Mouse (Mus musculus): ENCODE data around the gene Cacna1g. TPM values are rescaled to one million over a fixed set of nuclear protein-coding genes. Genes with fewer than 3 reads are reported as not detected.

The Cacna1g gene
- total RNA-seq (2014; fragmentation: Nextera tagmentation) (38.4 TPM in 1 of 2 replicates, not detected in the other), total RNA-seq (2017) (0.49 TPM in 1 of 2 replicates, not detected in the other), polyA plus RNA-seq (2012) (0.01 TPM in 1 of 2 replicates, not detected in the other)

GRCm38 (mm10) chr11:94473707-94474543 lies at the start of gene Cacna1g:
Cacna1g (minus strand) TSS chr11:94474198.
- no peak for ATAC-seq (ENCODE audit: extremely low read depth, insufficient number of reproducible peaks, low FRiP score, poor library complexity, severe bottlenecking)
- peaks cover 39% of the 10 kb centered on the region for H3K27me3 ChIP-seq (ENCODE audit: insufficient read depth, low read length)
- DNase-seq (ENCODE audit: low spot score), result no peak

GRCm38 (mm10) chr11:94521219-94521843 lies 47.3 kb upstream of the Cacna1g start, which contains the start of gene Mycbpap:
Mycbpap (minus strand) TSS chr11:94521742.
- no peaks in the 10 kb centered on the region for H3K4me1 ChIP-seq (ENCODE audit: insufficient read depth, low read depth, low read length)
- no peak for ATAC-seq (ENCODE audit: extremely low read depth, insufficient number of reproducible peaks, low FRiP score, poor library complexity, severe bottlenecking)
- no peaks in the 10 kb centered on the region for H3K36me3 ChIP-seq (replicated peaks)
- H3K4me3 ChIP-seq (ENCODE audit: low read depth, low read length), result no peak within 1 kb of the TSS
- TF ChIP-seq GATA2 (IDR thresholded peaks at IDR 0.05; ENCODE audit: borderline replicate concordance, low read depth, low read length), result no peak
- TF ChIP-seq GATA1 (IDR thresholded peaks at IDR 0.05; ENCODE audit: borderline replicate concordance, low read length), result no peak
- TF ChIP-seq POLR2AphosphoS5 (IDR thresholded peaks at IDR 0.05; ENCODE audit: insufficient replicate concordance, low read depth, low read length), result no peak
- no peak for TF ChIP-seq CTCF (IDR thresholded peaks at IDR 0.05; ENCODE audit: low read depth, low read length)
- TF ChIP-seq TAL1 (conservative IDR thresholded peaks at IDR 0.05; ENCODE audit: low read depth, low read length), result no peak
- H3K27me3 ChIP-seq (ENCODE audit: insufficient read depth, low read length), result peaks cover 20% of the 10 kb centered on the region
- no peaks in the 10 kb centered on the region for H3K9me3 ChIP-seq (replicated peaks)
- DNase-seq (ENCODE audit: low spot score), result no peak

More at GRCm38 (mm10) chr11:94473707-94474543, at the start of gene Cacna1g:
- H3K4me3 ChIP-seq (ENCODE audit: low read depth, low read length), result no peak within 1 kb of the TSS
- no peaks in the 10 kb centered on the region for H3K36me3 ChIP-seq (replicated peaks)
- H3K9me3 ChIP-seq (replicated peaks), result no peaks in the 10 kb centered on the region; the same call in 1 of the 2 replicates
- no peak for TF ChIP-seq CTCF (IDR thresholded peaks at IDR 0.05; ENCODE audit: low read depth, low read length)
- TF ChIP-seq POLR2AphosphoS5 (IDR thresholded peaks at IDR 0.05; ENCODE audit: insufficient replicate concordance, low read depth, low read length), result no peak
- no peak for TF ChIP-seq TAL1 (conservative IDR thresholded peaks at IDR 0.05; ENCODE audit: low read depth, low read length)
- TF ChIP-seq GATA1 (IDR thresholded peaks at IDR 0.05; ENCODE audit: borderline replicate concordance, low read length), result no peak
- no peak for TF ChIP-seq GATA2 (IDR thresholded peaks at IDR 0.05; ENCODE audit: borderline replicate concordance, low read depth, low read length)
- H3K4me1 ChIP-seq (ENCODE audit: insufficient read depth, low read depth, low read length), result no peaks in the 10 kb centered on the region

GRCm38 (mm10) chr11:94513452-94513851 lies 39.5 kb upstream of the Cacna1g start:
- TF ChIP-seq POLR2AphosphoS5 (IDR thresholded peaks at IDR 0.05; ENCODE audit: insufficient replicate concordance, low read depth, low read length), result no peak
- no peak for TF ChIP-seq TAL1 (conservative IDR thresholded peaks at IDR 0.05; ENCODE audit: low read depth, low read length)
- TF ChIP-seq GATA1 (IDR thresholded peaks at IDR 0.05; ENCODE audit: borderline replicate concordance, low read length), result no peak
- TF ChIP-seq GATA2 (IDR thresholded peaks at IDR 0.05; ENCODE audit: borderline replicate concordance, low read depth, low read length), result no peak
- no peak for TF ChIP-seq CTCF (IDR thresholded peaks at IDR 0.05; ENCODE audit: low read depth, low read length)
- Histone ChIP-seq H3K27me3 (ENCODE audit: insufficient read depth, low read length) (peaks cover 14% of the 10 kb centered on the region; the same call in 1 of the 2 replicates), H3K9me3 (replicated peaks) (no peaks in the 10 kb centered on the region), H3K4me3 (ENCODE audit: low read depth, low read length) (no peak overlapping the region), H3K36me3 (replicated peaks) (no peaks in the 10 kb centered on the region), H3K4me1 (ENCODE audit: insufficient read depth, low read depth, low read length) (peaks cover 4% of the 10 kb centered on the region)
- DNase-seq (ENCODE audit: low spot score) (no peak), ATAC-seq (ENCODE audit: extremely low read depth, insufficient number of reproducible peaks, low FRiP score, poor library complexity, severe bottlenecking) (no peak)

- no peak for ATAC-seq (ENCODE audit: extremely low read depth, insufficient number of reproducible peaks, low FRiP score, poor library complexity, severe bottlenecking)
- TF ChIP-seq GATA2 (IDR thresholded peaks at IDR 0.05; ENCODE audit: borderline replicate concordance, low read depth, low read length), result no peak
- Histone ChIP-seq H3K4me1 (ENCODE audit: insufficient read depth, low read depth, low read length) (peaks cover 4% of the 10 kb centered on the region), H3K4me3 (ENCODE audit: low read depth, low read length) (no peak overlapping the region), H3K27me3 (ENCODE audit: insufficient read depth, low read length) (peaks cover 37% of the 10 kb centered on the region), H3K36me3 (replicated peaks) (no peaks in the 10 kb centered on the region), H3K9me3 (replicated peaks) (no peaks in the 10 kb centered on the region)
- no peak for DNase-seq (ENCODE audit: low spot score)
These were observed 35.0 kb upstream of the Cacna1g start for GRCm38 (mm10) chr11:94508976-94509375.

- Histone ChIP-seq H3K4me3 (ENCODE audit: low read depth, low read length) (no peak overlapping the region), H3K36me3 (replicated peaks) (no peaks in the 10 kb centered on the region), H3K27me3 (ENCODE audit: insufficient read depth, low read length) (peaks cover 18% of the 10 kb centered on the region), H3K9me3 (replicated peaks) (no peaks in the 10 kb centered on the region), H3K4me1 (ENCODE audit: insufficient read depth, low read depth, low read length) (no peaks in the 10 kb centered on the region)
- TF ChIP-seq POLR2AphosphoS5 (IDR thresholded peaks at IDR 0.05; ENCODE audit: insufficient replicate concordance, low read depth, low read length) (no peak), GATA1 (IDR thresholded peaks at IDR 0.05; ENCODE audit: borderline replicate concordance, low read length) (no peak), CTCF (IDR thresholded peaks at IDR 0.05; ENCODE audit: low read depth, low read length) (no peak), TAL1 (conservative IDR thresholded peaks at IDR 0.05; ENCODE audit: low read depth, low read length) (no peak), GATA2 (IDR thresholded peaks at IDR 0.05; ENCODE audit: borderline replicate concordance, low read depth, low read length) (no peak)
- ATAC-seq (ENCODE audit: extremely low read depth, insufficient number of reproducible peaks, low FRiP score, poor library complexity, severe bottlenecking), result no peak
- no peak for DNase-seq (ENCODE audit: low spot score)
These were observed 27.5 kb upstream of the Cacna1g start for GRCm38 (mm10) chr11:94501482-94501881.

- Histone ChIP-seq H3K4me1 (ENCODE audit: insufficient read depth, low read depth, low read length) (no peaks in the 10 kb centered on the region), H3K27me3 (ENCODE audit: insufficient read depth, low read length) (peaks cover 11% of the 10 kb centered on the region), H3K9me3 (replicated peaks) (no peaks in the 10 kb centered on the region), H3K36me3 (replicated peaks) (no peaks in the 10 kb centered on the region), H3K4me3 (ENCODE audit: low read depth, low read length) (no peak overlapping the region)
- TF ChIP-seq GATA2 (IDR thresholded peaks at IDR 0.05; ENCODE audit: borderline replicate concordance, low read depth, low read length), result no peak
- TF ChIP-seq POLR2AphosphoS5 (IDR thresholded peaks at IDR 0.05; ENCODE audit: insufficient replicate concordance, low read depth, low read length), result no peak
- TF ChIP-seq GATA1 (IDR thresholded peaks at IDR 0.05; ENCODE audit: borderline replicate concordance, low read length), result no peak
- TF ChIP-seq TAL1 (conservative IDR thresholded peaks at IDR 0.05; ENCODE audit: low read depth, low read length), result no peak
- no peak for TF ChIP-seq CTCF (IDR thresholded peaks at IDR 0.05; ENCODE audit: low read depth, low read length)
- DNase-seq (ENCODE audit: low spot score), result no peak
- no peak for ATAC-seq (ENCODE audit: extremely low read depth, insufficient number of reproducible peaks, low FRiP score, poor library complexity, severe bottlenecking)
These were observed 26.4 kb upstream of the Cacna1g start for GRCm38 (mm10) chr11:94500362-94500761.
